In the genomic region with DNA sequence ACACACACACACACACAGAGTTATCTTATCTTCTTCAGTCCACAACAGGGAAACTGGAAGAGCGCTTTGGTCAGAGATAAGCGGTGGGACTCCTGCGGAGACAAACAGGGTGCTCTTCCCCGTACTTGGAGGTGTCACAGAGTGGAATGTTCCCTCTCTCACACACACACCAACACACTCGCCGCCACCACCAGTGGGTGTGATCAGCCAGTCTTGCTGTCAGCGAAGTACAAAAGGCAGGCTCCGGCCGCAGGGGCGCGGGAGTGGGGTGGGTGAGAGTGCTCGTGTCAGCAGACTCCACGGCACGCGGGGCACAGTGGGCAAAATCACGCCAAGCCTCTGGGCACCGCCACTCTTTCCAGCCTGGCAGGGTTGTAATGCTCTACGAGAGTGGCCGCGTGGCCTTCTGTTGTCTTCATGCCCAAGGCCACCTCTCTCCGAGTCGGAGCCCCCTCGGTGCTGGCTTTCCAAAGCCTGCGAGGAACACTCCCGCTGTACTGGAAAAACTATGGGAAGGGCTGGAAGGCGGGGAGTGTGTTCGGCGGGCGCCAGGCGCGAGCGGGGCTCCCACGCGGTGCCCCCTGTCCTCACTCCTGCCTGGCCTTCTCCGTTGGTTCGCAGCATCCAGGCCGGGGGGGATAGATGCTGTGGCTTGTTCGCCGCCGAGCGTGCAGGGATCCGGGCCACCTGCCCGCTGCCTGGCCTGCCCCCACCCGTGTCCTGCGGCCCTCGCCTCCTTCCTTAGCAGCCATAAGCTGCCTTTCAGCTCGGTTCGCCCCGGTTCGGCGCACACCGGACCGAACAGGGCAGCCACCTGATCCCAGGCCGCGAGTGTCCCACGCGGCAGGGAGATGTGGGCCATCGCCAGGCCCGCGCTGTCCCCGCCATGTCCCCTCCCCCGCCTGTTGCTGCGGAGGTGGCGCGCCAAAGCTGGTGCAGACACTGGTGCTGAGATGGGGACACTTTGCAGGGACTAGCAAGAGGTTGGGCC, we compare ENCODE assay signal across 9 mouse cellular contexts. TPM values are rescaled to one million over a fixed set of nuclear protein-coding genes. Genes with fewer than 3 reads are reported as not detected.
DNase-seq lines count a peak whose midpoint lies in the region; ATAC-seq lines count a peak whose summit lies in the region.
"Had no signal": no experiment of that assay in that cellular context is flagged by ENCODE, and none has a peak within 500 bp of the region (broad histone marks: within the 10 kb centered on the region; RNA-seq: fewer than 3 reads in every experiment).

No protein-coding gene starts in this region.

- no peak overlapping the region for H3K27ac ChIP-seq in lung, embryonic 16.5 days (ENCODE audit: low read length)
- H3K27ac ChIP-seq in heart, embryonic 15.5 days, result peak overlapping the region; percentile 76
- H3K27ac ChIP-seq in limb, embryonic 12.5 days, result no peak overlapping the region
- no peak overlapping the region for H3K27ac ChIP-seq in stomach, embryonic 14.5 days (ENCODE audit: low read length)
- H3K27ac ChIP-seq: macrophage had no signal

- peaks cover 20% of the 10 kb centered on the region for H3K4me1 ChIP-seq in lung, embryonic 16.5 days (replicated peaks; ENCODE audit: control insufficient read depth, insufficient read depth, low read length)
- peaks cover 32% of the 10 kb centered on the region for H3K4me1 ChIP-seq in heart, embryonic 15.5 days (replicated peaks)
- H3K4me1 ChIP-seq in limb, embryonic 12.5 days (replicated peaks), result peaks cover 43% of the 10 kb centered on the region
- H3K4me1 ChIP-seq in stomach, embryonic 14.5 days (ENCODE audit: control insufficient read depth, insufficient read depth, low read length), result peaks cover 9% of the 10 kb centered on the region

- H3K4me2 ChIP-seq in lung, embryonic 16.5 days (ENCODE audit: low read depth, low read length), result peak overlapping the region; percentile 51
- peak overlapping the region; percentile 87 for H3K4me2 ChIP-seq in heart, embryonic 15.5 days
- H3K4me2 ChIP-seq in limb, embryonic 12.5 days, result peak overlapping the region; percentile 81
- H3K4me2 ChIP-seq in stomach, embryonic 14.5 days (replicated peaks; ENCODE audit: low read depth, low read length), result peak overlapping the region; percentile 47

- no peak for DNase-seq in lung, postnatal 14 days
- DNase-seq in cerebellum, postnatal 25 days, result peak; percentile 79 to 81
- DNase-seq in left cerebral cortex, adult 11 months (ENCODE audit: low spot score), result no peak
- no peak for DNase-seq in B cell, adult 2 months

- peak overlapping the region; percentile 39 for H3K4me3 ChIP-seq in lung, embryonic 16.5 days (ENCODE audit: low read length)
- peak overlapping the region; percentile 86 for H3K4me3 ChIP-seq in heart, embryonic 15.5 days
- H3K4me3 ChIP-seq in limb, embryonic 12.5 days (replicated peaks), result peak overlapping the region; percentile 44
- H3K4me3 ChIP-seq in stomach, embryonic 14.5 days (ENCODE audit: low read depth, low read length), result peak overlapping the region; percentile 27

- H3K9ac ChIP-seq in lung, embryonic 16.5 days (ENCODE audit: low read length), result 0 out of 2 replicates have a peak overlapping the region, but pooled peaks have one; percentile 14
- H3K9ac ChIP-seq in heart, embryonic 15.5 days, result peak overlapping the region; percentile 57
- peak overlapping the region; percentile 56 for H3K9ac ChIP-seq in limb, embryonic 12.5 days (replicated peaks)
- 0 out of 2 replicates have a peak overlapping the region, but pooled peaks have one; percentile 11 for H3K9ac ChIP-seq in stomach, embryonic 14.5 days (replicated peaks; ENCODE audit: low read depth, low read length)

- peaks cover 56% of the 10 kb centered on the region for H3K27me3 ChIP-seq in lung, embryonic 16.5 days (ENCODE audit: control insufficient read depth, insufficient read depth, low read depth, low read length)
- H3K27me3 ChIP-seq in heart, embryonic 15.5 days, result peaks cover 20% of the 10 kb centered on the region
- peaks cover 83% of the 10 kb centered on the region for H3K27me3 ChIP-seq in limb, embryonic 12.5 days
- peaks cover 17% of the 10 kb centered on the region for H3K27me3 ChIP-seq in stomach, embryonic 14.5 days (ENCODE audit: control insufficient read depth, insufficient read depth, low read length)

- H3K36me3 ChIP-seq in lung, embryonic 16.5 days (ENCODE audit: control insufficient read depth, insufficient read depth, low read length), result no peaks in the 10 kb centered on the region
- H3K36me3 ChIP-seq in heart, embryonic 15.5 days, result no peaks in the 10 kb centered on the region
- no peaks in the 10 kb centered on the region for H3K36me3 ChIP-seq in limb, embryonic 12.5 days
- no peaks in the 10 kb centered on the region for H3K36me3 ChIP-seq in stomach, embryonic 14.5 days (ENCODE audit: control insufficient read depth, insufficient read depth, low read length)

- no peak for ATAC-seq in lung, embryonic 16.5 days (ENCODE audit: low read depth)
- no peak; the same call in 1 of the 2 replicates for ATAC-seq in heart, embryonic 15.5 days (replicated peaks; ENCODE audit: insufficient number of reproducible peaks, insufficient read depth, low FRiP score, low read depth)
- no peak for ATAC-seq in limb, embryonic 12.5 days (ENCODE audit: insufficient number of reproducible peaks, insufficient read depth, low FRiP score, low TSS enrichment, low read depth)
- no peak for ATAC-seq in stomach, embryonic 14.5 days (ENCODE audit: insufficient number of reproducible peaks, insufficient read depth, low FRiP score, low read depth)

- 1% methylated on average over 64 of the region's 65 CpGs for WGBS in lung, embryonic 16.5 days
- WGBS in heart, embryonic 15.5 days, result 2% methylated on average over 64 of the region's 65 CpGs
- 2% methylated on average over 65 of the region's 65 CpGs for WGBS in limb, embryonic 12.5 days
- 3% methylated on average over 65 of the region's 65 CpGs for WGBS in stomach, embryonic 14.5 days

- H3K9me3 ChIP-seq in lung, embryonic 16.5 days (ENCODE audit: control insufficient read depth, low read length), result no peaks in the 10 kb centered on the region
- H3K9me3 ChIP-seq in heart, embryonic 15.5 days (replicated peaks), result no peaks in the 10 kb centered on the region
- H3K9me3 ChIP-seq in limb, embryonic 12.5 days, result no peaks in the 10 kb centered on the region
- no peaks in the 10 kb centered on the region for H3K9me3 ChIP-seq in stomach, embryonic 14.5 days (ENCODE audit: control insufficient read depth, low read depth, low read length)

RNA-seq across cellular contexts. Expression of gene Prox1, which starts 4.5 kb away (rescaled TPM):
- polyA plus RNA-seq in lung, embryonic 16.5 days (2015; fragmentation: Nextera tagmentation; extraction: Ambion mirVana), result 1.8 TPM in 2 replicates
- polyA plus RNA-seq in heart, embryonic 15.5 days (2015; fragmentation: Nextera tagmentation; extraction: Ambion mirVana), result 14.9 and 18.3 TPM in 2 replicates
- polyA plus RNA-seq in limb, embryonic 12.5 days (2016; fragmentation: Nextera tagmentation; extraction: Ambion mirVana), result 2.7 and 4.7 TPM in 2 replicates
- 1.3 and 2.0 TPM in 2 replicates for polyA plus RNA-seq in stomach, embryonic 14.5 days (2014; fragmentation: Nextera tagmentation; extraction: Ambion mirVana)

Comparison
In these comparisons a context has a peak if more than half of its experiments do, and no peak if none do; other contexts are left out.
1. H3K4me3 ChIP-seq: peak in every context shown above with its lines; median percentile 86 in heart, embryonic 15.5 days; 44 in limb, embryonic 12.5 days; 39 in lung, embryonic 16.5 days; 27 in stomach, embryonic 14.5 days.
2. DNase-seq: peak in cerebellum, postnatal 25 days (2 of 2); none in lung, postnatal 14 days (single experiment), left cerebral cortex, adult 11 months (single experiment) and B cell, adult 2 months (0 of 2).
3. Peak in every context shown above with its lines, with median percentiles within 50 percentile points of each other: H3K4me2 ChIP-seq and H3K9ac ChIP-seq.